Mouse (Mus musculus) CH12.LX (cell line): ENCODE data around the gene Cacna1s.

Experiments used
- CHD2 ChIP-seq: IDR thresholded peaks from 2 replicates; pipeline ENCODE4 v1.6.1; 2011; ENCODE audit warnings: low read length, improper control_type of control experiment
- CTCF ChIP-seq, 2 experiments: IDR thresholded peaks in 1 of 2; conservative IDR thresholded peaks in 1 of 2; 2 replicates each; pipeline ENCODE4 v1.5.1; 2011 to 2012; ENCODE audit warnings: low read depth in 2 of 2, low read length in 2 of 2, improper control_type of control experiment in 1 of 2, inconsistent platforms in 1 of 2, mild to moderate bottlenecking in 1 of 2, moderate library complexity in 1 of 2
- MAZ ChIP-seq: IDR thresholded peaks from 2 replicates; pipeline ENCODE4 v1.6.1; 2012; ENCODE audit warnings: low read depth, mild to moderate bottlenecking, inconsistent platforms, low read length, improper control_type of control experiment, moderate library complexity
- MEF2A ChIP-seq: IDR thresholded peaks from 2 replicates; pipeline ENCODE4 v1.6.1; 2014; ENCODE audit warnings: low read depth, mild to moderate bottlenecking, inconsistent platforms, low read length, improper control_type of control experiment, borderline replicate concordance
- POLR2A ChIP-seq: IDR thresholded peaks from 2 replicates; pipeline ENCODE4 v1.6.1; 2011; ENCODE audit warnings: low read depth, mild to moderate bottlenecking, improper control_type of control experiment, low read length
- ZMIZ1 ChIP-seq: IDR thresholded peaks from 2 replicates; pipeline ENCODE4 v1.6.1; 2012; ENCODE audit warnings: low read depth, mild to moderate bottlenecking, inconsistent platforms, low read length, improper control_type of control experiment
- ZNF384 ChIP-seq: IDR thresholded peaks from 2 replicates; pipeline ENCODE4 v1.6.1; 2012; ENCODE audit warnings: low read depth, low read length, improper control_type of control experiment, inconsistent platforms

GRCm38 (mm10) chr1:136017907-136018313, 34.6 kb upstream of the Cacna1s start:
- TF ChIP-seq ZMIZ1 = no peak
- no peak for TF ChIP-seq CTCF (conservative IDR thresholded peaks at IDR 0.05 in 1 of 2, IDR thresholded peaks at IDR 0.05 in 1 of 2; ENCODE audit: low read depth in 2 of 2, low read length in 2 of 2)
- peak; percentile 25; the same call in 1 of the 2 replicates for TF ChIP-seq POLR2A
- TF ChIP-seq MEF2A = 0 out of 2 replicates have a peak, but pooled peaks have one; percentile 5
- TF ChIP-seq ZNF384 = no peak
- TF ChIP-seq CHD2 = peak; percentile 81
- TF ChIP-seq MAZ = no peak
